Mouse (Mus musculus) heart, embryonic 13.5 days (tissue): ENCODE measurements around the gene Npm3. TPM values are rescaled to one million over a fixed set of nuclear protein-coding genes. Genes with fewer than 3 reads are reported as not detected.

Experiments used
- ATAC-seq: fragments of 200-750 bp; cut with Nextera tagmentation; 2 replicates; pipeline ENCODE4 v1.8.0; 2017; ENCODE audit warnings: moderate TSS enrichment; ENCODE audit not compliant: insufficient number of reproducible peaks, low FRiP score, low TSS enrichment; ENCODE audit errors: extremely low read depth
- H3K27ac ChIP-seq: fragments of 300-500 bp; sonication (generic); replicated peaks from 2 replicates; pipeline ENCODE4 v1.5.1; 2015; ENCODE audit warnings: moderate library complexity, mild to moderate bottlenecking, inconsistent platforms
- H3K27me3 ChIP-seq: fragments of 300-500 bp; sonication (generic); replicated peaks from 2 replicates; pipeline ENCODE4 v1.6.1; 2015; ENCODE audit warnings: mild to moderate bottlenecking, inconsistent platforms
- H3K36me3 ChIP-seq: fragments of 300-500 bp; sonication (generic); 2 replicates; pipeline ENCODE4 v1.6.1; 2015; ENCODE audit warnings: mild to moderate bottlenecking, inconsistent platforms
- H3K4me1 ChIP-seq: fragments of 300-500 bp; sonication (generic); 2 replicates; pipeline ENCODE4 v1.6.1; 2015; ENCODE audit warnings: inconsistent platforms
- H3K4me2 ChIP-seq: fragments of 300-500 bp; sonication (generic); 2 replicates; pipeline ENCODE4 v1.6.1; 2015; ENCODE audit warnings: inconsistent platforms, mild to moderate bottlenecking, moderate library complexity
- H3K4me3 ChIP-seq: fragments of 300-500 bp; sonication (generic); 2 replicates; pipeline ENCODE4 v1.5.1; 2015; ENCODE audit warnings: moderate library complexity, mild to moderate bottlenecking, inconsistent platforms
- H3K9ac ChIP-seq: fragments of 300-500 bp; sonication (generic); 2 replicates; pipeline ENCODE4 v1.6.1; 2015; ENCODE audit warnings: inconsistent platforms, mild to moderate bottlenecking, moderate library complexity
- H3K9me3 ChIP-seq: fragments of 300-500 bp; sonication (generic); 2 replicates; pipeline ENCODE4 v1.6.1; 2016; ENCODE audit warnings: inconsistent platforms
- WGBS: fragments of 180-500 bp; shearing (Covaris S2); methylation state at CpG from one replicate; pipeline ENCODE4 v1.1.7; 2015; ENCODE audit warnings: mixed read lengths; 5-methylcytosine and 5-hydroxymethylcytosine counted together
- polyA plus RNA-seq: library from polyadenylated mRNA; unstranded; fragments of >200 nt; fragmentation: Nextera tagmentation; extraction: Ambion mirVana; gene quantifications from 2 replicates; pipeline ENCODE4 v1.2.1, GENCODE M21; 2015

The Npm3 gene
- polyA plus RNA-seq, 1 experiment from 2014 or later: 9.9 TPM

DNA sequence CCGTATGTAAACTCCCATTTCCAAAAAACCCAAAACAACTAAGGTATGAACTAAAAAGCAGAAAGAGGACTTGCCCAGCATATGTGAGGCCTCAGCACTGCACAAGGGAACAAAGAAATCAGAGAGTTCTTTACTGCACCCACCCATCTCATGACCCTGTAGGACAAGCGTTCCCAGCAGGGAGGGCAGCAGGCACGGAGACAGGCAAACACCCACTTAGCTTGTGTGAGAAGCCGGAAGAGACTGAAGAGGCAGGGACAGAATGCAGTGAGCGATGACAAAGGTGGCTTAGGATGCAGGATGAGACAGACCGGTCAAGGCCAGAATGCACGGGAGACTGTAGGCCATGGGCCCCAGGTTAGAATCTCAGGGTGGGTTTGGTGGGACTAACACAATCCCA, 17.7 kb downstream of the Npm3 start:
- H3K4me3 ChIP-seq: no peak overlapping the region
- peaks cover 81% of the 10 kb centered on the region for H3K27me3 ChIP-seq
- ATAC-seq: no peak
- no peak overlapping the region for H3K4me2 ChIP-seq
- 67% methylated on average over 7 of the region's 7 CpGs for WGBS
- H3K4me1 ChIP-seq: peaks cover 10% of the 10 kb centered on the region
- no peak overlapping the region for H3K27ac ChIP-seq
- H3K9ac ChIP-seq: no peak overlapping the region
- no peaks in the 10 kb centered on the region for H3K9me3 ChIP-seq
- H3K36me3 ChIP-seq: no peaks in the 10 kb centered on the region

DNA sequence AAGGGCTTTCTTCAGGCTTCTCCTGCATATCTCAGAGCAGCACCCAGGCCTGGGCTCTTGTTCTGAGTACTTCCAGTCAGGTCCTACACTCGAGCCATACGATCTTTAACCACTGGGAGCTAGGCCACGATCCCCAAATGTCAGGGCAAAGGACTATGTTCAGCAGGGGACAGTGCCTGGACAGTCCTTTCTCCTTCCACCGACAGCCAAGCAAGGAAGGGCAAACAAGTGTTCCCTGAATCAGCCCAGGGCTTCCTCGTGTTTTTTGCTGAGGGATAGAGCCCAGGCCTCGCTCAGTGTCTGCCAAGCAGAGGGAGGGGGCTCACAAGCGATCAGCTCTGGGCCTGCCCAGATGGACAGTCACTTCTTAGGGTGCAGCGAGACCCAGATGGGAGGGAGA, 19.3 kb downstream of the Npm3 start:
- Histone ChIP-seq H3K9ac (no peak overlapping the region), H3K9me3 (no peaks in the 10 kb centered on the region), H3K4me2 (no peak overlapping the region), H3K4me1 (peaks cover 10% of the 10 kb centered on the region; the same call in 1 of the 2 replicates), H3K36me3 (no peaks in the 10 kb centered on the region), H3K27ac (no peak overlapping the region), H3K27me3 (peaks cover 76% of the 10 kb centered on the region), H3K4me3 (no peak overlapping the region)
- 66% methylated on average over 8 of the region's 8 CpGs for WGBS
- no peak for ATAC-seq

DNA sequence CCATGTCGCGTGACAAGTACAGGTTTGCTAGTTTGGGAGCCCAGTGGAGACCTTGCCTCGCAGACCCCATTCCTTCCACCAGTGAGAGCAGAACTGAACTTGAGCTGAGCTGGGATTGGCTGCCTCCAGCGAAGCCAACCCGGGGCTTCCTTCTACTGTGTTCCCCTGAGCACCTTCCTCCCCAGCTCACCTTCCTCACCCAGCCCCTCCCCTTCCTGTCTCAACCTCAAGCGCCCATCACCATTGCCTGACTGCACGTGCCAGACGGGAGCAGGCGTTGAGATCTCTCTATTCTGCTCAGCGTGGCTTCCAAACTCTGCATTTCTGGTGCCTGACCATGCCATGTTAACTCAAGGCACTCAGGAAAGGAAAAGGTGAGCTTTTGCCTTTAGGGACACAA, 22.2 kb downstream of the Npm3 start:
- 73% methylated on average over 10 of the region's 10 CpGs for WGBS
- ATAC-seq: no peak
- no peak overlapping the region for H3K9ac ChIP-seq
- H3K9me3 ChIP-seq: no peaks in the 10 kb centered on the region
- H3K4me3 ChIP-seq: no peak overlapping the region
- H3K4me1 ChIP-seq: peaks cover 3% of the 10 kb centered on the region; the same call in 1 of the 2 replicates
- H3K27me3 ChIP-seq: peaks cover 48% of the 10 kb centered on the region
- no peaks in the 10 kb centered on the region for H3K36me3 ChIP-seq
- H3K4me2 ChIP-seq: no peak overlapping the region
- no peak overlapping the region for H3K27ac ChIP-seq

DNA sequence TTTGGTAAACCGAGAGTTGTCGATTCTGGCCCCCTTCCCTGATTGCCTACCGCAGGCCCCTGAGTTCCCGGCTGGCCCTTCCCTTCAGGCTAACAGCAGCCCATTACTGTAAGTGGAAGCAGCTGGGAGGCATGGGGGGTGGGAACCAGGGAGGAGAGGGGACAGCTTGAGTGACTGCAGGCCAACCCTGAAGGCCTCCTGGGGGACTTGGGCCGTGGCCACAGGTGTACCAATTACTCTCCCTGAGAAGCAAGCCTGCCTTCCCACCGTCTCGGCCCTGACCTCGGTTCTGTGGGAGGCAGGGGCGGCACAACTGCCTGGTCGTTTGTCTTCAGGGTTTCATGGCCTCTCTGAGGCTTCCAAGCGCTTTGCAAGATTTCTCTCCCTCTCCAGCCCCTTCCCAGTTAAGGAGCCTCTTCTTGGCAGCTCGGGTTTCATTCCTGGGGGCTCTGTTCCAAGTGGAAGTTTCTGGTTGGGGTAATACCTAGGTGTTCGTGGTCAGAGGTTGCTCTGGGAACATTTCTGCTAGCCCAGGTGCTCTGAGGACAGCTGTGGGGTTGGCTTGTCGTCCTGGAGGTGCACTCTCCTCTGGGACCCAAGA, 23.6 kb downstream of the Npm3 start:
- no peak overlapping the region for H3K9ac ChIP-seq
- no peaks in the 10 kb centered on the region for H3K9me3 ChIP-seq
- peaks cover 33% of the 10 kb centered on the region for H3K27me3 ChIP-seq
- no peak overlapping the region for H3K4me3 ChIP-seq
- WGBS: 34% methylated on average over 14 of the region's 14 CpGs
- H3K4me2 ChIP-seq: no peak overlapping the region
- H3K36me3 ChIP-seq: no peaks in the 10 kb centered on the region
- H3K27ac ChIP-seq: no peak overlapping the region
- no peak for ATAC-seq
- H3K4me1 ChIP-seq: peaks cover 3% of the 10 kb centered on the region; the same call in 1 of the 2 replicates

DNA sequence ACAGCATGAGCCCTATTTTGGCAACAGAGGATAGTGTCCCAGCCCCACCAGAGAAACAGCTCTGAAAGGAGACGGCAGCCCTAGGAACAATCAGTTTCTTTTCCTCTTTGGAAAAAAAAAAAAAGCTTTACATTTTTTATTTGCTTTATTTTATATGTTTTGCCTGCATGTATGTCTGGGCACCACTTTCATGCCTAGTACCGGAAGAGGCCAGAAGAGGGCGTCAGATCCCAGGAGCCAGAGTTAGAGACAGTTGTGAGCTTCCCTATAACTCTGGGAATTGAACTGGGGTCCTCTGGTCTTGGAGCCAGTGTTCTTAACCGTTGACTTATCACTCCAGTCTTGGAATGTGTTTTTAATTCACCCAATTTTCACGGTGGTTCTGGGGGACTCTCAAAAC, 27.2 kb downstream of the Npm3 start:
- peaks cover 16% of the 10 kb centered on the region for H3K4me1 ChIP-seq
- WGBS: 70% methylated on average over 5 of the region's 5 CpGs

DNA sequence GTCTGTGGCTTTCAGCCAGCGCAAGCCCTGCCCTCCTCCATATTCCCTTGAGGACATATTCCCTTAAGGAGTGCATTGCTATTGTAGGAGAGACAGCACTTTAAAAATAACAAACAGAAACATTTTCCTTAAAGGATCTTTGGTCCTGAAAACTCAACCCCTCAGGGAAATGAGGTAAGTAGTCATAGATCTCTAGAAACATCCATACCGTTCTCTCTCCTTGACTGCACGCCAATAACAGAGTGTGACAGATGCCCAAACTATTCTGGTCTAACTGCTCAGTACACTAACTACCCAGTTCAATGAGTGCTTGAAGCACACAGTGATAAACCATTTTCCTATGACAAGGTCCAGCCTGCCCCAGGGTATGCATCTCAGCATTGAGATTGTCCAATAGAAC, 31.1 kb downstream of the Npm3 start:
- H3K4me1 ChIP-seq: peaks cover 17% of the 10 kb centered on the region
- no peak for ATAC-seq
- H3K27me3 ChIP-seq: 0 out of 2 replicates have a peak, but pooled peaks cover 3% of the 10 kb centered on the region
- no peaks in the 10 kb centered on the region for H3K36me3 ChIP-seq
- no peaks in the 10 kb centered on the region for H3K9me3 ChIP-seq
- H3K27ac ChIP-seq: no peak overlapping the region
- peak overlapping the region; percentile 67 for H3K4me2 ChIP-seq
- peak overlapping the region; percentile 70 for H3K9ac ChIP-seq
- 59% methylated on average over 3 of the region's 3 CpGs for WGBS
- H3K4me3 ChIP-seq: peak overlapping the region; percentile 38

More for the DNA sequence above, 27.2 kb downstream of the Npm3 start:
- Histone ChIP-seq H3K36me3 (no peaks in the 10 kb centered on the region), H3K27ac (no peak overlapping the region), H3K9me3 (no peaks in the 10 kb centered on the region), H3K27me3 (peaks cover 17% of the 10 kb centered on the region; the same call in 1 of the 2 replicates), H3K4me3 (no peak overlapping the region), H3K9ac (no peak overlapping the region), H3K4me2 (no peak overlapping the region)
- ATAC-seq: no peak

DNA sequence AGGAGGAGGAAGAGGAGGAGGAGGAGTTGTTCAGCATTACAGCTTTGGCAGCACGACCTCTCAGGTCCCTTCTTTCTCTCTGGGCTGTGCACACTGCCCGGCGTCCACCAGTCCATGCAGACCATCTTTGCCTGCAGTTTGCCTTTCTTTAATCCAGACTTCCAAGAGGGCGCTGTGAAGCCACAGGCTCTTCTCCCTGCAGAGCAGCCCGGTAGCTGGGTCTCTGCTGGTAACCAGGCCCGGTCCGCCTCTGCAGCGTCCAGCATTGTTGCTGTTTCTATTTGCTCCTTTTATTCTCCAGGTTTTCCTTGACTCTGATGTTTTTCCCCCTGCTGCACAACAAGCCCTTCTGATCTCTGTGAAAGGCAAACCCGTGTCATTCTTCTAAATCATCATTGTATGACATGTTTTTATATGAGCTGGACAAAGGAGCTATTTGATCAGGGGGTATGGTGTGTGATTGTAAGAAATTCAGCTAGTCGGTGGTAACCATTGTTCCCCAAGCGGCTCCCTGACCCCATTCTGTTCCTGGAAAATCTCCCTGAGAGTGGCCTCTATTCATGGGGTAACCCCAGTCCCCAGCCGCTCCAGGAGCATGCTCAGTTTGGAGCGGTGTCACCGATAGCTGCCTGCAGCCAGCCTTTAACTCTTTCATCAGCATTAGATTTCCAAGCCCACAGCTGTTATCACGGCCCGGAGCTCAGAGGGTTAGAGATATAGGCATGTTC, 31.7 kb downstream of the Npm3 start:
- WGBS: 10% methylated on average over 16 of the region's 16 CpGs

DNA sequence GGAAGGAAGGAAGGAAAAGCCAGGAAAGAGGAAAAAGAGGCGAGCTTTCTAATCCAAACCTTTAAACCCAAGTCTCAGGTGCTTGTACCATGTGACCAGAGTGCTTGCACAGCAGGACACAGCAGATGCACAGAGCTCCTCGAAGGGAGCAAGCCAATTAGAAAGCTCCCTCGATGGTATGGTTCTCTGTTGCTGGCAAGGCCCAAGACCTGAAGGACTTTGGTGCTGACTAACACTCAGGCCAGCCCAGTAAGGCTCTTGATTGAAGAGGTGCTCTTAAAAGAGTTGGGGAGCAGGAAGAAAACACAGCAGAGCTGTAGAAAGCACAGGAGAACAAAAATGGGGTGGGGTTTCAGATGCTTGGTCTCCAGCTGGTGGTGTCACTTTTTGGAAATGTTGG, 40.7 kb downstream of the Npm3 start:
- ATAC-seq: no peak

More for the DNA sequence above, 31.7 kb downstream of the Npm3 start:
- Histone ChIP-seq H3K27ac (peak overlapping the region; percentile 26; the same call in 1 of the 2 replicates), H3K27me3 (0 out of 2 replicates have a peak, but pooled peaks cover 3% of the 10 kb centered on the region), H3K4me2 (peak overlapping the region; percentile 67), H3K9ac (peak overlapping the region; percentile 70), H3K36me3 (no peaks in the 10 kb centered on the region), H3K4me1 (peaks cover 17% of the 10 kb centered on the region), H3K4me3 (peak overlapping the region; percentile 38), H3K9me3 (no peaks in the 10 kb centered on the region)
- no peak; the same call in 1 of the 2 replicates for ATAC-seq

More for the DNA sequence above, 40.7 kb downstream of the Npm3 start:
- peaks cover 5% of the 10 kb centered on the region; the same call in 1 of the 2 replicates for H3K4me1 ChIP-seq
- no peak overlapping the region for H3K4me2 ChIP-seq
- H3K27ac ChIP-seq: no peak overlapping the region
- 0 out of 2 replicates have a peak, but pooled peaks cover 4% of the 10 kb centered on the region for H3K27me3 ChIP-seq
- no peak overlapping the region for H3K9ac ChIP-seq
- WGBS: 64% methylated on average over 3 of the region's 3 CpGs
- H3K4me3 ChIP-seq: no peak overlapping the region
- H3K9me3 ChIP-seq: no peaks in the 10 kb centered on the region
- H3K36me3 ChIP-seq: no peaks in the 10 kb centered on the region

Other genes with a start within 250 kb of the Npm3 start
- 13.2 and 15.6 TPM in 2 replicates for gene Poll, start 189.1 kb downstream of the Npm3 start, polyA plus RNA-seq
- gene Gm17018, start 189.0 kb downstream of the Npm3 start, polyA plus RNA-seq: 27.7 and 31.1 TPM in 2 replicates
- 3.3 and 3.8 TPM in 2 replicates for gene Fbxw4, start 89.3 kb downstream of the Npm3 start, polyA plus RNA-seq
- 0.25 and 0.37 TPM in 2 replicates for gene Fgf8, start 6.7 kb downstream of the Npm3 start, polyA plus RNA-seq
- 32.6 and 33.4 TPM in 2 replicates for gene Mgea5, start 34.2 kb upstream of the Npm3 start, polyA plus RNA-seq
- gene Kcnip2, start 66.5 kb upstream of the Npm3 start, polyA plus RNA-seq: 0.66 and 0.76 TPM in 2 replicates
- 12.7 and 13.0 TPM in 2 replicates for gene Armh3, start 248.9 kb upstream of the Npm3 start, polyA plus RNA-seq